Mouse (Mus musculus) olfactory bulb, adult 2 months (tissue): ENCODE results near the gene Akap5. TPM values are rescaled to one million over a fixed set of nuclear protein-coding genes. Genes with fewer than 3 reads are reported as not detected.

Experiments used
- H3K27ac ChIP-seq: fragments of 200-500 bp; 2 replicates; pipeline ENCODE4 v1.5.1; 2012; ENCODE audit warnings: low read depth, low read length; ENCODE audit not compliant: insufficient read depth
- H3K4me1 ChIP-seq: fragments of 200-500 bp; 2 replicates; pipeline ENCODE4 v1.6.1; 2012; ENCODE audit warnings: low read length; ENCODE audit not compliant: control insufficient read depth, insufficient read depth
- H3K4me3 ChIP-seq: fragments of 200-500 bp; 2 replicates; pipeline ENCODE4 v1.5.1; 2012; ENCODE audit warnings: mild to moderate bottlenecking, low read depth, low read length, moderate library complexity; ENCODE audit not compliant: insufficient read depth
- CTCF ChIP-seq: fragments of 200-500 bp; IDR thresholded peaks from 2 replicates; pipeline ENCODE4 v1.5.1; 2012; ENCODE audit warnings: low read depth, mild to moderate bottlenecking, low read length, moderate library complexity; ENCODE audit not compliant: insufficient read depth
- POLR2A ChIP-seq: fragments of 200-500 bp; IDR thresholded peaks from 2 replicates; pipeline ENCODE4 v1.6.1; 2012; ENCODE audit warnings: mild to moderate bottlenecking, low read depth, low read length, moderate library complexity; ENCODE audit not compliant: insufficient read depth
- WGBS: fragments of 180-500 bp; shearing (Covaris S2); methylation state at CpG from one replicate; pipeline ENCODE4 v1.1.7; 2018; 5-methylcytosine and 5-hydroxymethylcytosine counted together
- polyA plus RNA-seq: library from polyadenylated mRNA; stranded (reverse); fragments of >200 nt; gene quantifications from 2 replicates; pipeline ENCODE4 v1.2.4, GENCODE M21; 2012; ENCODE audit warnings: low replicate concordance; ENCODE audit not compliant: missing spikeins, insufficient read depth, insufficient read length

Gene Akap5
- polyA plus RNA-seq = not detected in 2 replicates

GRCm38 (mm10) chr12:76324679-76325431 lies at the start of gene Akap5:
Gene Akap5, plus strand, starts transcription at chr12:76324891.
- Histone ChIP-seq H3K4me3 (peak within 1 kb of the TSS; percentile 83), H3K27ac (peak within 1 kb of the TSS; percentile 58; the same call in 1 of the 2 replicates), H3K4me1 (peaks cover 9% of the 10 kb centered on the region)
- WGBS = 1% methylated on average over 53 of the region's 53 CpGs
- peak; percentile 84; the same call in 1 of the 2 replicates for TF ChIP-seq POLR2A
- TF ChIP-seq CTCF = no peak

GRCm38 (mm10) chr12:76278209-76278608 lies 46.5 kb upstream of the Akap5 start:
- 70% methylated on average over 6 of the region's 6 CpGs for WGBS
- Histone ChIP-seq H3K4me3 (no peak overlapping the region), H3K4me1 (peaks cover 18% of the 10 kb centered on the region), H3K27ac (no peak overlapping the region)
- no peak for TF ChIP-seq CTCF
- no peak for TF ChIP-seq POLR2A

GRCm38 (mm10) chr12:76280556-76280955 lies 44.1 kb upstream of the Akap5 start:
- 47% methylated on average over 9 of the region's 9 CpGs for WGBS
- H3K4me3 ChIP-seq = no peak overlapping the region
- H3K27ac ChIP-seq = peak overlapping the region; percentile 31; the same call in 1 of the 2 replicates
- peaks cover 17% of the 10 kb centered on the region for H3K4me1 ChIP-seq
- TF ChIP-seq CTCF (no peak), POLR2A (no peak)

GRCm38 (mm10) chr12:76281111-76281660 lies 43.5 kb upstream of the Akap5 start:
- 68% methylated on average over 2 of the region's 2 CpGs for WGBS
- TF ChIP-seq POLR2A (no peak), CTCF (no peak)
- Histone ChIP-seq H3K27ac (no peak overlapping the region), H3K4me3 (no peak overlapping the region), H3K4me1 (peaks cover 17% of the 10 kb centered on the region)

- no peak overlapping the region for H3K27ac ChIP-seq
- 39% methylated on average over 4 of the region's 4 CpGs for WGBS
- peaks cover 17% of the 10 kb centered on the region for H3K4me1 ChIP-seq
- TF ChIP-seq CTCF (no peak), POLR2A (no peak)
- H3K4me3 ChIP-seq = no peak overlapping the region
Observed at GRCm38 (mm10) chr12:76282132-76282531, 42.6 kb upstream of the Akap5 start.

- TF ChIP-seq CTCF (no peak), POLR2A (no peak)
- 69% methylated on average over 17 of the region's 17 CpGs for WGBS
- no peak overlapping the region for H3K27ac ChIP-seq
- H3K4me3 ChIP-seq = no peak overlapping the region
- H3K4me1 ChIP-seq = peaks cover 17% of the 10 kb centered on the region
Observed at GRCm38 (mm10) chr12:76282532-76283173, 42.0 kb upstream of the Akap5 start.

GRCm38 (mm10) chr12:76285418-76285817 lies 39.3 kb upstream of the Akap5 start:
- no peak overlapping the region for H3K27ac ChIP-seq
- H3K4me3 ChIP-seq = no peak overlapping the region
- H3K4me1 ChIP-seq = peaks cover 16% of the 10 kb centered on the region
- WGBS = 72% methylated on average over 6 of the region's 6 CpGs
- TF ChIP-seq CTCF (no peak), POLR2A (no peak)

- H3K27ac ChIP-seq = peak overlapping the region; percentile 37; the same call in 1 of the 2 replicates
- no peak overlapping the region for H3K4me3 ChIP-seq
- TF ChIP-seq POLR2A = no peak
- no peak for TF ChIP-seq CTCF
- whole genome bisulfite sequencing = 18% methylated on average over 8 of the region's 8 CpGs
- peaks cover 9% of the 10 kb centered on the region for H3K4me1 ChIP-seq
Observed at GRCm38 (mm10) chr12:76287986-76288385, 36.7 kb upstream of the Akap5 start.

GRCm38 (mm10) chr12:76288494-76288893 lies 36.2 kb upstream of the Akap5 start:
- Histone ChIP-seq H3K4me3 (no peak overlapping the region), H3K4me1 (peaks cover 9% of the 10 kb centered on the region), H3K27ac (no peak overlapping the region)
- 51% methylated on average over 5 of the region's 5 CpGs for WGBS
- no peak for TF ChIP-seq CTCF
- TF ChIP-seq POLR2A = no peak
